Mouse (Mus musculus) CH12F3 (cell line): ENCODE data around the gene Lsg1.

ENCODE experiments used
- in situ Hi-C: fragments of 300-500 bp; cut with MboI; formaldehyde crosslinking; loops from 2 replicates; pipeline ENCODE4 v1.14.3; 2020; ENCODE audit warnings: low sequenced_read_pairs

Lsg1 gene

DNA sequence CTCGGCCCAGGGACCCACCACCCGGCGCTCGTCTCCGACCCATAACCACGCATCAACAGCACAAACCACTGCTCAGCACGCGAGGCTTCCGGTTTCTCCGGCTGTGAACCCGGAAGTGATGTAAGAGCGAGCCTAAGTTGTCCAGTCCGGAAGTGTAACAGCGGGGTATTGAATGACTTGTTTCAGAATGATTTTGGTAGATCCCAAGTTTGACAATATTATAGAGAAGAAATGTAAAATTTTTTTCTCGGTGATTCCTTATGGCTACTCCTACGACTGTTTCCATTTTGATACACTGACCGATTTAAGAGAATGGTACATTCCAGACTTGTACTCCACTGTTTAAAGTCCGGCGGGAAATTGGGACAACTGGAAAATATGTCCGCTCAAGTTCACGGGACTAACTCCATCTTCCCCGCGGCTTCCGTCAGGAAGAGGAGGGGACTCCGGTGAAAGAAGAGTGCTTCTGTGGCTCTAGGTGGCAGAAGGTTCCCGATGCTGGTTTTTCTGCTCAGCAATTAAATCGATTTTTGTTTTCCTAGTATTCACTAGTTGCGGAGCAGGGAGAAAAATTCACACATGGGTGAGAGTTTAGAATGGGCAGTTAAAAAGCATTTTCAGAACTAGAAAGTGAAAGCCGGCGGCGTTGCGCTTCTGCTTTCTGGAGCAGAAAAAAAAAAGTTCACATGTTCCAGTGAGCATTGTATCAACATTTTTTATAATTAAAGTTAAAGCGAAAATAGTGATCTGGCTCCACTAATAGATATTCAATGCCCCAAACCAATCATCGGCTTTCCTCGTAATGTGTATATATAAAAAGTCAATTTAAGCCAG is at the start of gene Lsg1:
TSS of gene Lsg1 (minus strand) at position 99 of the 834 bp plus-strand sequence.
- in situ Hi-C loops, result loop anchor here (5.0 to 25.0 kb wide), 2 partner anchors 485 to 775 kb away; no protein-coding TSS in a partner anchor

DNA sequence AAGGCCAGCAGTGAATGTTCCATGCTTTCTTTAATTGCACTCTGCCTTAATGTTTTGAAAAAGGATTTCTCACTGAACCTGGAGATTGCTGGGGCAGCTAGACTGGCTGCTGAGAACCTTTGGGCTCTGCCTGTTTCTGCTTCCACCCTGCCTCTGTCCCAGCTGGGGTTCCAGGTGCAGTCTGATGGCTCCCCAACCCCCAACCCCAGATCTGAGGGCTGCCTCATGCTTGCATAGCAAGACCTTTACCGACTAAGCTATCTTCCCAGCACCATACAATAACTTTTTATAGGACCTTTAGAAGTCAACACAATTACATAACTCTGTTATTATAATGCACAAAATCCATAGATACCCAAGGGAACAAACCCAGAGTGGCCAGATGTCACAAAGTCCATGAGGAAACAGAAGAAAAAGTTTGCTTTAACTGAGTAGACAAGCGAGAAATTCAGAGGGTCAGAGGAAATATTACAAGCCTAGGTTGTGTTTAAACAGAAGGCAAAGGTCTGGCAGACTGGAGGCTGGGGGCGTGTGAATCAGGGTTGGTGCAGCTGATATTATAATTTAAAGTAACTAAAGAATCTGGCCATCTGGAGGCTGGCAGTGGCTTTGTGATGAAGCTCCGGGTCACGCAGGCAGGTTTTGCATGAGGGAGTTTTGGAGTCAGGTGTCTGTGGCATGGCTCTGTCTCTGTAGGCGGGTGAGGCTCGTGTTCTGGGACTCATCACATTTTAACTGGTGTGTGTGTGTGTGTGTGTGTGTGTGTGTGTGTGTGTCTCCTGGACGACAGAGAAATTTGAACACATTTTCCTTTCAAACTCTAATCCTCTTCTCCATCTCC is 46.7 kb upstream of the Lsg1 start:
- in situ Hi-C loops, result no loop called here

DNA sequence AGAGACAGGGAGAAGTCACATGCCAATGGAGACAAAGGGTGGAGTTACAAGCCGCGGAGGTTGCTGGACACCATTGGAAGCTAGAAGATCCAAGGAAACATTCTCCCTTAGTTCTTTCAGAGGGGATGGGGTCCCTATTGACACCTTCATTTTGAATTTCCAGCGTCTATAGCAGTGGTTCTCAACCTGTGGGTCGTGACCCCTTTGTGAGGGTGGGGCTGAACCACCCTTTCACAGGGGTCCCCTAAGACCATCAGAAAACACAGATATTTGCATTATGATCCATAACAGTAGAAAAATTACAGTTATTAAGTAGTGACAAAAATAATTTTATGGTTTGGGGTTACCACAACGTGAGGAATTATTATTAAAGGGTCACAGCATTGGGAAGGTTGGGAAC is 42.1 kb upstream of the Lsg1 start:
- in situ Hi-C loops, result no loop called here

DNA sequence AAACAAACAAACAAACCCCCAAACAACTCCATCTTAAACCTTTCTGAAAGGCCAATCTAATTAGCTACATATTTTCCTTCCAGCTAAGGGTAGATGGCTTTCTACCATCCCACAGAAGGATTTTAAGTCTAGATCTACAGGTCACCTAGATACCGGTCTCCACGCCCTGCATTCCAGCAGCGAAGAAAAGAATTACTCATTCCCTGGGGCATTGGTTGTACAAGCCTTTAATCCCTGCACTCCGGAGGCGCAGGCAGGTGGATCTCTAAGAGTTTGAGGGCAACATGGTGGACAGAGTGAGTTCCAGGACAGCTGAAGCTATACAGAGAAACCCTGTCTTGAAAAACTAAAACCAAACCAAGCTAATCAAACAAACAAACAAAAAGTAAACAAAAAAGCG is 41.0 kb upstream of the Lsg1 start:
- in situ Hi-C loops, result no loop called here

DNA sequence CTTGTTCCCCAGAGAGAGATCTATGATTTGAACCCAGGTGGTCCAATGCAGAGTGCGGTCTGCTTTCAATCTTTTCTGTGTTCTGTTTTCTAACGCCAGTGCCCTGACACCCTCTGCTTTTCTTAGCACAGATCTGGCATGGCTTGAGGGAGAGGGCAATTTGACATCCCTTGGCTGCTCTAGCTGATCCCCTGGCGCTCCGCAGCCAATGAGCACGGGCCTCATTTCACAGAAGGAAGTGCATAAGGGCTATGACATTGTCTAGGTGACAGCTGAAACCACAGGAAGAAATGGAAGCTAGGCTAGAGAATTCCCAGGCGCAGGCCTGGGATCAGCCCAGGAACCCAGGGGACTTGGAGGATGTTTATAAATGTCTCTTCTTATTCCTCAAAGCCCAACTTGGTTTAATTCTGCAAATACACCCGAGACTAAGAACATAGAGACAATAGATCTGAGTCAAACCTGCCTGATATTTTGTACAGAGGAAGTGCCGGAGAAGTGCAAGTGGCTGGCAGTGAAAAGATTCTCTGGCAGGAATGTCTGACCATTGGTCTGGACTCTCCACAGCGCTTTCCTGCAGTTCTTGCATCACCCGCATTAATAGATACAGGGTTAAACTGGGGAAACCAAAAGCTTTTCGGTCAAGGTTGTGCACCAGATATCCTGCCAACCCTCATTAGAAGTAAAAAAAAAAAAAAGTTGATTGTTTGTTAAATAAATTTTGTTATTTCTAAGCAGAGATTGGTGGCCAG is 40.4 kb upstream of the Lsg1 start:
- in situ Hi-C loops, result no loop called here

DNA sequence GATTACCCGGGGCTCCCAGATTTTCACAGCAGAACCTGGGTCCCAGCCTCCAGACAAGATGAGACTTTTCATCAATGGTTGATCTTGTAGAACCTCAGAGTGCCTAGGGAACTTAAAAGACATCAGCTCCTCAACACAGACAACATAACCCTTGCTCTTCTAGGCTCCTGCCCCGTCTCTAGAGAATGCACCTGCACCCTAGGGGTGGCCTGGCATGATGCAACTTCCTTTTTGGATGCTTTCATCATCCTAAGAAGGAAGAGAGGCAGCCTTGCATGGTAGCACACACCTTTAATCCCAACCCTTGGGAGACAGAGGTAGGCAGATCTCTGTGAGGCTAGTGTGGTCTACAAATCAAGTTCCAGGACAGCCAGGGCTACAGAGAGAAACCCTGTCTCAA is 37.2 kb upstream of the Lsg1 start:
- in situ Hi-C loops, result no loop called here

DNA sequence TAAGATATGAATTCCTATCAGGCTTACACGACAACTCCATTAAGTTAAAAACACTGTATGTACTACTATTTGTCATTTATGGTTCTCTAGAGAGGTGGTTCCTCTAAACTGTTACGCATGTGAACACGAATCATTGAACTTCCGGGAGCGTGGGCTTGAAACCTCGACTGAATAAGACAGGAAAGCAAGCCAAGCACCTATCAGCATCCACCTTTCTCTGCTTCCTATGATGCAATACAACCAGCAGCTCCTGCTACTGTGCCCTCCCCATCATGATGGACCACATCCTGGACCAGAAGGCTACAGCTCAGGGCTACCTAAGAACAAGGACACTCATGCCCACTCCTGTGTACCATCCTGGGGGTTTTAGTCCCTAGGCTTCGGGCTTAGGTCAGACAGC is 36.3 kb upstream of the Lsg1 start:
- in situ Hi-C loops, result no loop called here

DNA sequence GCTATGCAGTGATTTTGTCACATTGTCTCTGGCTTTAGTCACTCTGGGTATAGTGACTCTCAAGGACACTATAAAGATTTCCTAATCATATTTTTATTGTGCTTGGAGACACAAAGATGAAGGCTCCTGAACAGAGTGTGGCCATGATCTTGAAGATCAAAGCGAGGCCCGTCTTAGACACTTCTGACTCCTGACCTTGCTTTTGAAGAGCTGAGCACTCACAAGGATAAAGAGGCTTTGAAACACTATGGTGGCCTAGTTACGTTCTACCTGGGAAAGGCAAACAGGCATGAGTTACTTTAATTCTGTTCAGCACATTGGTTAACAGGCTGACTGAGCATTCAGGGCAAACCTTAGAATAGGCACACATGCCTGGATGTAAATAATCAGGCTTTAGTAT is 28.9 kb upstream of the Lsg1 start:
- in situ Hi-C loops, result no loop called here

DNA sequence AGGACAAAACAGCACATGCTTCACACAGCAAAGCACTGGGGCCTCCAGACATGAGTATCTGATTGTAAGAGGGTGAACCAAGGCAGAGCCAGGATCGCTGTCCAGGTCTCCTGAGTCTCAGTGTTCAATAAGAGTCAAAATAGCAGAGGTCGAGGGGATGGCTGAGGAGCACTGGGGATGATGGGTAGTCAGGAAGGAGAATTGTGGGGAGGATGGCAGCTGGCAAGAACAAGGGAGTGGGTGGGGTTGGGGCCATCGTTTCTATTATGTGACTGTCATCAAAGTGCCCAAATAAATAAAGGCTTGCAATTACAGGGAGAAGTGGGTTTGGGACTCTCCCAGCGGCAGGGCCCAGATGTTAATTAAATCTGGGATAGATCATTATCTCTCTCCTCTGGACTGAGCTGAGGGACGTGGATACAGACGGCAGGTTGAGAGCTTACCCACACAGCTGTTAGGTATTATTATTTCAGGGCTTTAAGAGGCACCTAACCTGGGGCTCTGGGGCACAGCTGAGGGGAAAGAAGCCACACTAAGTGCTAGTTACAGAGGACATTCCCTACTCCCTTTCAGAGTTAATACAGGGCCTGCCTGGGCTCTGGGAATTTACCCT is 27.4 kb upstream of the Lsg1 start:
- in situ Hi-C loops, result no loop called here

DNA sequence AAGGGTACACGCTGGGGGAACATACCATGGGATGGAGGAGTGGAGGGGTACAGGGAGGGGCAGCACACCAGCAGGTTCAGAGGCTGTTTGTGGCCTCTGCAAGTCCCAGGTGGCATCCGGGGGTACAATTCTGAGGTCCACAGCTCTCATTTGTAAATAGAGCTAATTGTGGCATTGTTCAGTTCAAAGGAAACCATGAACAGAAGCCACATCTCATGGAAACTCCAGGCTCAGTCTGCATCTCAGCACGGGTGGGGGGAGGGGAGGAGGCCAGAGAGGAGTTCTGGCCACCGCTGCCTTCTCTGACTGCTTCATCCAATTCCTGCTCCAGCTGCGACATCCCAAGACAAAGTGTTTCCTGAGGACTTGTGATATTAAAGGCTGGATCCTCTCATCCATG is 26.7 kb upstream of the Lsg1 start:
- in situ Hi-C loops, result no loop called here

DNA sequence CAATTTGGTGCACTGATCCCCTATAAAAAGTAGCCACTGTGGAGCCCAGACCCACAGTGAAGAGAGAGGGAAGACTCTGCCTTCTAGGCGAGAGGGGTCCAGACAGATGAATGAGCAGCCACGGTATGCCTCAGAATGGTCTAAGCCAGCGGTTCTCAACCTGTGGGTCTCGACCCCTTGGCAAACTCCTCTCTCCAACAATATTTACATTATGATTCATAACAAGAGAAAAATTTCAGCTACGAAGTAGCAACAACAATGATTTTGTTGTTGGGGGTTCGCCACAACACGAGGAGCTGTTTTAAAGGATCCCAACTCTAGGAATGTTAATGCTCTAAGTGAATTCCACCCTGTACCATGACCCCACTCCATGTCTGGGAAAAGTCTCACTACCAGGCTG is 25.7 kb upstream of the Lsg1 start:
- in situ Hi-C loops, result no loop called here

DNA sequence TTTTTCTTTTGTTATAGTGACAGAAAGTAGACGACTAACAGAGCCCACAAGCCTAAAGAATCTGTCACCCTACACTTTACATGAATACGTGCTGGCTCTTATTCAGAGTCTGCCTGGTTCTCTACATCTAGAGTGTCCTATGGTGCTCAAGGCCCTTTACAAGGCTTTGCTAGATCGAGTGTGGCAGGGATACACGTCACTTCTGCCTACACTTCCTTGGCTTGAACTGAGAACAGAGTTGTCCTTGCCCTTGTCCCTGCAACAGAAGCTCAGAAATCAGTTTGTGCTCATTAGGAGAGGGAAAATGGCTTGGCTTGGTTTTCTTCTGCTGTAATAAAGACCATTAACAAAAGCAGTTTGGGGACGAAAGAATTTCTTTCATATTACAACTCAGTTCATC is 23.9 kb upstream of the Lsg1 start:
- in situ Hi-C loops, result no loop called here

DNA sequence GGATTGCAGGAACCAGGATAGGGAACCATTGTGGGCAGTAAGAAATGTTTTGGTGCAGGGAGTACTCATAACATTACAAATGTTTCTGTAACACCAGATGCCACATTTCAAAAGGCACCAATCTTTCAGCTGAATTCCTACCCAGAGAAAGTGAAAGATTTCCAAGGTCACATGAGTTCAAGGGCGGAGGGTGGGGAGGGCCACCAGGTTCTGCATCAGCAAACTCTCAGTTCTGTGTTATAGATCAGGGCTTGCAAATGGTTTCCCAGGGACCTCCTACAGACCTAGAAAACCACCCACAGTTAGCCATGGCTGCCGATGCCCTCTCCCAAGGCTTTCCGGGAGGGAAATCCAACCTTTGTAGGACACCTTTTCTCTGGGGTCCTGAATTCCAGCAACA is 20.5 kb upstream of the Lsg1 start:
- in situ Hi-C loops, result loop anchor here (10.0 kb wide), 1 partner anchor 67 kb away; no protein-coding TSS in a partner anchor

DNA sequence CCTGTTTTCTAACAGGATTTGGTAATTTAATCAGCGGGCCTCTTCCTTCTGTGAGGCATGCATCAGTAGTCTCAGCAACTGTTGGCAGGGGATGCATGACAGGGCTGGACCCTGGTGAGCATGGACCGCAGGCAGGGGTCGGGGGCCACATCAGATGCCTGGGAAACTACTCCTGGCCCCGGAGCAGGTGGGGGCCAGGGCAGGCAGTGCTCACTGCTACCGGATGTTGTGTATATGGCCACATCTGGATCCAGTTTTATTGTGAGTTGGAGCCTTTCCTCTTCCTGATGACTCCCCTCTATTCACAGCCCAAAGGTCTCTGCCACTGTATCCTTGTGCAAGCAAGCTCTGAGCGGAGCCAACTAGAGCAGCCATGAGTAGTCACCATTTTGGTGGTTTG is 18.1 kb upstream of the Lsg1 start:
- in situ Hi-C loops, result loop anchor here (10.0 kb wide), 1 partner anchor 69 kb away; no protein-coding TSS in a partner anchor

DNA sequence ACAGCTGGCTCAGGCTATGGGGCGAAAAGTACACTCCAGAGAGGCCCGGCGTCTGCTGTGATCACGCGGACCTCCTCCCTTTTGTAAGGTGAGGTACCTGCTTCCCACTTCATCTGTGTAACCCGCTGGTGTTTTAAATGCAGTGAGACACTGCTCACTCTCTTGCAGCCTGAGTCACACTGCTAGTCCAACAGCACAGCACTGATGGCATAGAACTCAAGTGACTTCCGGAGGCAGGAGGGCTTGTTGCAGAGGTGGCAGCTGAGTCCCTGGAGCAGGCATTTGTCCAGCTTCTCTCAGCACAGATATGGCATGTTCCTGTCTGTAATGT is 17.4 kb upstream of the Lsg1 start:
- in situ Hi-C loops, result loop anchor here (10.0 kb wide), 1 partner anchor 70 kb away; no protein-coding TSS in a partner anchor

DNA sequence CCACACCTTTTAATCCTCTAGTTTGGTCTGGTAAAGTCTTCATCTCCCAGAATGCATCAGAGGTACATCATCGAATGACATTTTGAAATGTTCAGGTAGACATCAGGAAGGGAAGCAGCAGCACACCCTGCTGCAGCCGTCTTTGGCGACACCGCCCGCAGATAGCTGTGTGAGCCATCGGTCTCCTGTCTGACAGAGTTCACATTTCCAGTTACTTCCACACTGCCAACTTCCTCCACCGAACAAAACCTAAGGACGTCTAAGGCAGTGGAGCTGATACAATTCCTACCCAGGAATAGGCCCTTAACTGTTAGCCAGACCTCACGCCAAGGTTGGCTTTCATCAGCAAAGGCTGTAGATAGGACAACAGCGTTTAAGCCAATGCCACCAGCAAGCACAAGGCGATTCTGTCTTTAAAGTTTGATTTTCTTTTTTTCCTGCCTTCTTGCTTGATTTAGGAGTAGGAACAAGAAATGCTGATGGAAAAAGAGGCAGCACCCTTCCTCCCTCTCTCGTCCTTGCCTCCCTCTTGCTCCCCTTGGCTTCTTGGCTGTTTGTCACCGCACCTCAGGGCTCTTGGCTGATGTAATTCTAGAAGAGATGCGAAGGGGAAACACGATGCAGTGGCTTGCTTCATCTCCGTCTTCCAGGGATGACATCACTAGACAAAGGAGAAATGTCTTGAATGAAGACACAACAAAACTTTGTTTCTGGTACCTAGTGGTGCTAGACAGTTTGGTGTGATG is 16.8 kb upstream of the Lsg1 start:
- in situ Hi-C loops, result loop anchor here (10.0 kb wide), 1 partner anchor 71 kb away; no protein-coding TSS in a partner anchor

DNA sequence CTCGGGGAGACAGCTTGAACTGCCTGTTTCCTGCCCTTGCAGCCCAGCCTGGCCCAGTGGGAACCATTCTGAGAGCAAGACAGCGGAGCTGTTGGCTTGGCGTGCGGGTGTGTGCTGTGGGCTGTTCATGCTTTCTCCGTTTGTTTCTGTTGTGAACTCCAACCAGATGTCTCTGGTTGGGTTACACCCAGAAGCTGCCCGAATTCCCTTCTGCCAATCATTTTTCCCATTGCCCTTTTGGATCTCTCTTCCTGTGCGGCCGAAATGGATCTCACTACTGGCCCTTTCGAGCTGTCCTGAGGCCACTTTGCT is 16.1 kb upstream of the Lsg1 start:
- in situ Hi-C loops, result loop anchor here (10.0 kb wide), 1 partner anchor 71 kb away; no protein-coding TSS in a partner anchor

DNA sequence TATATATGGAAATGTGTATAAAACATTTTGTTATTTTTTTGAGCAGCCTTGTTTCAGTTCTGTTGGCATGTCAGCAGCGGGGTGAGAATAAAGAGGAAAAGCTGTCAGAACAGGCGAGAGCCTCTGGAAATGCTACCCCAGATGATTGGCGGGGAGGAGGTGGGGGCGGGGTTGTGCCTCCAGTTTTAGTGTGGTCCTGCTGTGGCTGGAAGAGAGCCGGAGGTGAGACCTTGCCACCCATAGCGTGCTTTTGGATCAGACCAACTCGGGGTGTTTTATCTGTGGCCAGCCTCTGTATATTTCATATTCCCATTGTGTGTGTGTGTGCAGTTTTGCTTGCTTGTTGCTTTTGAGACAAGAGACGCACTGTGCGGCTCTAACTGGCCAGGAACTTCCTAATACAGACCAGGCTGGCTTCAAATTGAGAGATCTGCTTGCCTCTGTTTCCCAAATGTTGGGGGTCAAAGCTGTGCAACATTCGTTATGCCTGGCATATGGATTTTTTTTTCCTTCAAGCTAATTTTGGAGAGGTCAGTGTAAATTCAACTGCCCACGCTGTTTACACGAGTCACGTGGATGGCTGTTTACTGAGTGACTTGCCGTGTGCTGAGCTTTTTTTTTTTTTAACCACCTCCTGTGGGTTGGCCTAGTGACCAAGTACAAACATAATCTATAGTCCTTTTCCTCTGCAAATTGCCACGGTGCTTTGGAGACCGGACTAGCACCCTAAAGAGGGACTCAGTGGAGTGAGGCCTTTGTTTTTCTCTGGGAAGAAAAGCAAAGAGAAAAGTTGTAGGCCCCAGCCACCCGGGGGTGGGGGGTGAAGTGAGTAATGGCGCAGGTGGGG is 15.5 kb upstream of the Lsg1 start:
- in situ Hi-C loops, result loop anchor here (10.0 kb wide), 1 partner anchor 72 kb away; no protein-coding TSS in a partner anchor

DNA sequence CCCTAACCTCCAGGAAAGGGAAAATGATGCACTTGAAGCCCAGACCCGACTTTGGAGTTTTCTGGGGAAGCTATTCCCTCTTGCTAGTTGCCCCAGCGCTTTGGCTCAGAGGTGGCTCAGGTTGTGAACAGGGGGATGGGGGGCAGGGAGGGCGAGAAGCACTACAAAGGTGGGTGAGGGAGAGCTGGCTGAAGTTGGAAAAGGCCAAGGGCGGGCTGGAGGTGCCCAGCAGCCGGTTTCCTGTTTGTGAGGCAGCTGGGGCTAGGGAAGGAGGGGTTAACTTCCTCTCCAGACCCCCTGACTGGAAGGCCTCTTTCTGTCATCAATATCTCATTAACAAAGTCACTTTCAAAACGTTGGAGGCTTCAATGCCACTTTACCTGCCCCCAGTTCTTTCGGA is 14.6 kb upstream of the Lsg1 start:
- in situ Hi-C loops, result loop anchor here (10.0 kb wide), 1 partner anchor 73 kb away; no protein-coding TSS in a partner anchor
